Mouse (Mus musculus) neural tube, embryonic 15.5 days (tissue): ENCODE results near the gene Nt5c2. TPM values are rescaled to one million over a fixed set of nuclear protein-coding genes. Genes with fewer than 3 reads are reported as not detected.

ENCODE experiments used
- ATAC-seq: fragments of 200-750 bp; cut with Nextera tagmentation; 2 replicates; pipeline ENCODE4 v1.8.0; 2017; ENCODE audit warnings: mild to moderate bottlenecking, moderate TSS enrichment, moderate library complexity; ENCODE audit not compliant: low FRiP score
- H3K27ac ChIP-seq: fragments of 300-500 bp; sonication (generic); replicated peaks from 2 replicates; pipeline ENCODE4 v1.5.1; 2015; ENCODE audit warnings: mild to moderate bottlenecking, inconsistent platforms
- H3K27me3 ChIP-seq: fragments of 300-500 bp; sonication (generic); replicated peaks from 2 replicates; pipeline ENCODE4 v1.6.1; 2015; ENCODE audit warnings: inconsistent platforms
- H3K36me3 ChIP-seq: fragments of 300-500 bp; sonication (generic); 2 replicates; pipeline ENCODE4 v1.6.1; 2015; ENCODE audit warnings: inconsistent platforms
- H3K4me1 ChIP-seq: fragments of 300-500 bp; sonication (generic); 2 replicates; pipeline ENCODE4 v1.6.1; 2015; ENCODE audit warnings: inconsistent platforms
- H3K4me2 ChIP-seq: fragments of 300-500 bp; sonication (generic); 2 replicates; pipeline ENCODE4 v1.6.1; 2015; ENCODE audit warnings: inconsistent platforms, mild to moderate bottlenecking, moderate library complexity
- H3K4me3 ChIP-seq: fragments of 300-500 bp; sonication (generic); replicated peaks from 2 replicates; pipeline ENCODE4 v1.5.1; 2015; ENCODE audit warnings: mild to moderate bottlenecking, inconsistent platforms
- H3K9ac ChIP-seq: fragments of 300-500 bp; sonication (generic); replicated peaks from 2 replicates; pipeline ENCODE4 v1.6.1; 2015; ENCODE audit warnings: mild to moderate bottlenecking, inconsistent platforms
- H3K9me3 ChIP-seq: fragments of 300-500 bp; sonication (generic); replicated peaks from 2 replicates; pipeline ENCODE4 v1.6.1; 2016; ENCODE audit warnings: inconsistent platforms
- WGBS: fragments of 180-500 bp; shearing (Covaris S2); methylation state at CpG from one replicate; pipeline ENCODE4 v1.1.7; 2015; ENCODE audit warnings: mixed read lengths; 5-methylcytosine and 5-hydroxymethylcytosine counted together
- polyA plus RNA-seq: library from polyadenylated mRNA; unstranded; fragments of >200 nt; fragmentation: Nextera tagmentation; extraction: Ambion mirVana; gene quantifications from 2 replicates; pipeline ENCODE4 v1.2.1, GENCODE M21; 2015

The Nt5c2 gene
- polyA plus RNA-seq, 1 experiment from 2014 or later: 72.1 TPM

GRCm38 (mm10) chr19:47036596-47036995 is 21.6 kb upstream of the Nt5c2 start:
- peaks cover 61% of the 10 kb centered on the region for H3K36me3 ChIP-seq
- no peak overlapping the region for H3K27ac ChIP-seq
- H3K9me3 ChIP-seq: no peaks in the 10 kb centered on the region

GRCm38 (mm10) chr19:47034916-47035315 is 20.0 kb upstream of the Nt5c2 start:
- Histone ChIP-seq H3K4me2 (no peak overlapping the region), H3K4me3 (no peak overlapping the region), H3K4me1 (no peaks in the 10 kb centered on the region), H3K27me3 (no peaks in the 10 kb centered on the region), H3K36me3 (peaks cover 46% of the 10 kb centered on the region), H3K27ac (no peak overlapping the region), H3K9ac (no peak overlapping the region), H3K9me3 (no peaks in the 10 kb centered on the region)
- WGBS: 94% methylated on average over 4 of the region's 4 CpGs
- ATAC-seq: no peak

More at GRCm38 (mm10) chr19:47036596-47036995, 21.6 kb upstream of the Nt5c2 start:
- H3K4me3 ChIP-seq: no peak overlapping the region
- no peaks in the 10 kb centered on the region for H3K4me1 ChIP-seq
- ATAC-seq: no peak
- no peak overlapping the region for H3K9ac ChIP-seq
- H3K27me3 ChIP-seq: no peaks in the 10 kb centered on the region
- no peak overlapping the region for H3K4me2 ChIP-seq
- 85% methylated on average over 3 of the region's 3 CpGs for WGBS

GRCm38 (mm10) chr19:47031770-47032169 is 16.8 kb upstream of the Nt5c2 start:
- H3K4me2 ChIP-seq: no peak overlapping the region
- H3K9me3 ChIP-seq: no peaks in the 10 kb centered on the region
- H3K4me3 ChIP-seq: no peak overlapping the region
- ATAC-seq: no peak
- H3K4me1 ChIP-seq: no peaks in the 10 kb centered on the region
- no peak overlapping the region for H3K27ac ChIP-seq
- 96% methylated on average over 6 of the region's 6 CpGs for WGBS
- H3K36me3 ChIP-seq: peaks cover 25% of the 10 kb centered on the region
- no peak overlapping the region for H3K9ac ChIP-seq
- no peaks in the 10 kb centered on the region for H3K27me3 ChIP-seq

GRCm38 (mm10) chr19:47029796-47030195 is 14.8 kb upstream of the Nt5c2 start:
- Histone ChIP-seq H3K9ac (no peak overlapping the region), H3K4me1 (no peaks in the 10 kb centered on the region), H3K4me3 (no peak overlapping the region), H3K4me2 (no peak overlapping the region), H3K27me3 (no peaks in the 10 kb centered on the region), H3K27ac (peak overlapping the region; percentile 63), H3K36me3 (peaks cover 36% of the 10 kb centered on the region), H3K9me3 (no peaks in the 10 kb centered on the region)
- no peak for ATAC-seq
- WGBS: 63% methylated on average over 9 of the region's 9 CpGs

- Histone ChIP-seq H3K4me1 (no peaks in the 10 kb centered on the region), H3K36me3 (peaks cover 51% of the 10 kb centered on the region), H3K4me3 (no peak overlapping the region), H3K27ac (no peak overlapping the region), H3K27me3 (no peaks in the 10 kb centered on the region), H3K4me2 (no peak overlapping the region), H3K9ac (no peak overlapping the region), H3K9me3 (no peaks in the 10 kb centered on the region)
- 79% methylated on average over 4 of the region's 4 CpGs for WGBS
- ATAC-seq: no peak
These were observed 11.6 kb upstream of the Nt5c2 start for GRCm38 (mm10) chr19:47026513-47026912.

GRCm38 (mm10) chr19:47024954-47025353 is 10.0 kb upstream of the Nt5c2 start:
- H3K4me1 ChIP-seq: peaks cover 5% of the 10 kb centered on the region
- H3K27ac ChIP-seq: no peak overlapping the region
- H3K36me3 ChIP-seq: peaks cover 59% of the 10 kb centered on the region
- H3K4me3 ChIP-seq: no peak overlapping the region
- no peaks in the 10 kb centered on the region for H3K9me3 ChIP-seq
- WGBS: 85% methylated on average over 10 of the region's 10 CpGs
- ATAC-seq: no peak
- H3K4me2 ChIP-seq: no peak overlapping the region
- no peak overlapping the region for H3K9ac ChIP-seq
- H3K27me3 ChIP-seq: no peaks in the 10 kb centered on the region

GRCm38 (mm10) chr19:47023546-47023945 is 8.6 kb upstream of the Nt5c2 start:
- Histone ChIP-seq H3K4me1 (peaks cover 19% of the 10 kb centered on the region), H3K27me3 (no peaks in the 10 kb centered on the region), H3K4me2 (no peak overlapping the region), H3K9ac (no peak overlapping the region), H3K9me3 (no peaks in the 10 kb centered on the region), H3K4me3 (no peak overlapping the region), H3K27ac (no peak overlapping the region), H3K36me3 (peaks cover 59% of the 10 kb centered on the region)
- ATAC-seq: no peak
- WGBS: 89% methylated on average over 13 of the region's 13 CpGs

- no peak overlapping the region for H3K4me3 ChIP-seq
- H3K9ac ChIP-seq: no peak overlapping the region
- no peaks in the 10 kb centered on the region for H3K27me3 ChIP-seq
- H3K27ac ChIP-seq: no peak overlapping the region
- H3K4me2 ChIP-seq: no peak overlapping the region
- H3K4me1 ChIP-seq: peaks cover 24% of the 10 kb centered on the region
- peaks cover 59% of the 10 kb centered on the region for H3K36me3 ChIP-seq
- H3K9me3 ChIP-seq: no peaks in the 10 kb centered on the region
- ATAC-seq: no peak
- 84% methylated on average over 4 of the region's 4 CpGs for WGBS
These were observed 7.8 kb upstream of the Nt5c2 start for GRCm38 (mm10) chr19:47022709-47023108.

GRCm38 (mm10) chr19:47019326-47019725 is 4.4 kb upstream of the Nt5c2 start:
- no peaks in the 10 kb centered on the region for H3K9me3 ChIP-seq
- peak overlapping the region; percentile 76 for H3K4me2 ChIP-seq
- peak overlapping the region; percentile 85 for H3K9ac ChIP-seq
- peaks cover 34% of the 10 kb centered on the region for H3K36me3 ChIP-seq
- H3K27ac ChIP-seq: peak overlapping the region; percentile 80
- 9% methylated on average over 6 of the region's 6 CpGs for WGBS
- H3K4me1 ChIP-seq: peaks cover 24% of the 10 kb centered on the region
- ATAC-seq: no peak; the same call in 1 of the 2 replicates
- H3K4me3 ChIP-seq: peak overlapping the region; percentile 50
- 0 out of 2 replicates have a peak, but pooled peaks cover 2% of the 10 kb centered on the region for H3K27me3 ChIP-seq

- Histone ChIP-seq H3K36me3 (peaks cover 26% of the 10 kb centered on the region), H3K4me2 (peak overlapping the region; percentile 76), H3K27me3 (0 out of 2 replicates have a peak, but pooled peaks cover 2% of the 10 kb centered on the region), H3K9ac (peak overlapping the region; percentile 85), H3K27ac (peak overlapping the region; percentile 80), H3K9me3 (no peaks in the 10 kb centered on the region), H3K4me3 (peak overlapping the region; percentile 50), H3K4me1 (peaks cover 25% of the 10 kb centered on the region)
- no peak for ATAC-seq
- WGBS: 2% methylated on average over 2 of the region's 2 CpGs
These were observed 3.4 kb upstream of the Nt5c2 start for GRCm38 (mm10) chr19:47018330-47018729.

- H3K4me2 ChIP-seq: peak overlapping the region; percentile 76
- peak overlapping the region; percentile 50 for H3K4me3 ChIP-seq
- peaks cover 21% of the 10 kb centered on the region for H3K36me3 ChIP-seq
- 0 out of 2 replicates have a peak, but pooled peaks cover 2% of the 10 kb centered on the region for H3K27me3 ChIP-seq
- no peaks in the 10 kb centered on the region for H3K9me3 ChIP-seq
- peak overlapping the region; percentile 80 for H3K27ac ChIP-seq
- WGBS: 2% methylated on average over 3 of the region's 3 CpGs
- H3K9ac ChIP-seq: peak overlapping the region; percentile 85
- no peak for ATAC-seq
- H3K4me1 ChIP-seq: peaks cover 30% of the 10 kb centered on the region
These were observed 2.9 kb upstream of the Nt5c2 start for GRCm38 (mm10) chr19:47017831-47018230.

GRCm38 (mm10) chr19:47016487-47016886 is 1.5 kb upstream of the Nt5c2 start:
- Histone ChIP-seq H3K4me2 (peak overlapping the region; percentile 76), H3K4me3 (peak overlapping the region; percentile 72), H3K4me1 (peaks cover 32% of the 10 kb centered on the region), H3K9me3 (no peaks in the 10 kb centered on the region), H3K9ac (peak overlapping the region; percentile 85), H3K36me3 (peaks cover 8% of the 10 kb centered on the region), H3K27me3 (peaks cover 6% of the 10 kb centered on the region; the same call in 1 of the 2 replicates), H3K27ac (peak overlapping the region; percentile 94)
- no peak for ATAC-seq
- WGBS: under 1% methylated on average over 15 of the region's 15 CpGs
